Mouse (Mus musculus) midbrain, embryonic 12.5 days (tissue): ENCODE data around the gene Olfr1022. TPM values are rescaled to one million over a fixed set of nuclear protein-coding genes. Genes with fewer than 3 reads are reported as not detected.

Experiments used
- ATAC-seq: fragments of 200-750 bp; cut with Nextera tagmentation; 2 replicates; pipeline ENCODE4 v1.8.0; 2017; ENCODE audit warnings: low read depth, moderate TSS enrichment, moderate library complexity; ENCODE audit not compliant: low FRiP score
- H3K27ac ChIP-seq: fragments of 300-500 bp; sonication (generic); replicated peaks from 2 replicates; pipeline ENCODE4 v1.5.1; 2016; ENCODE audit warnings: mild to moderate bottlenecking
- H3K27me3 ChIP-seq: fragments of 300-500 bp; sonication (generic); 2 replicates; pipeline ENCODE4 v1.6.1; 2016; ENCODE audit warnings: mild to moderate bottlenecking
- H3K36me3 ChIP-seq: fragments of 300-500 bp; sonication (generic); 2 replicates; pipeline ENCODE4 v1.6.1; 2016
- H3K4me1 ChIP-seq: fragments of 300-500 bp; sonication (generic); 2 replicates; pipeline ENCODE4 v1.6.1; 2016
- H3K4me2 ChIP-seq: fragments of 300-500 bp; sonication (generic); replicated peaks from 2 replicates; pipeline ENCODE4 v1.6.1; 2016; ENCODE audit warnings: mild to moderate bottlenecking, moderate library complexity
- H3K4me3 ChIP-seq: fragments of 300-500 bp; sonication (generic); 2 replicates; pipeline ENCODE4 v1.5.1; 2016; ENCODE audit warnings: mild to moderate bottlenecking
- H3K9ac ChIP-seq: fragments of 300-500 bp; sonication (generic); replicated peaks from 2 replicates; pipeline ENCODE4 v1.6.1; 2016; ENCODE audit warnings: mild to moderate bottlenecking, moderate library complexity
- H3K9me3 ChIP-seq: fragments of 300-500 bp; sonication (generic); 2 replicates; pipeline ENCODE4 v1.6.1; 2016; ENCODE audit warnings: mild to moderate bottlenecking
- WGBS: fragments of 180-500 bp; shearing (Covaris S2); methylation state at CpG from one replicate; pipeline ENCODE4 v1.1.7; 2016; 5-methylcytosine and 5-hydroxymethylcytosine counted together
- polyA plus RNA-seq: library from polyadenylated mRNA; unstranded; fragments of >200 nt; fragmentation: Nextera tagmentation; extraction: Ambion mirVana; gene quantifications from 2 replicates; pipeline ENCODE4 v1.2.1, GENCODE M21; 2016

Olfr1022 gene
- polyA plus RNA-seq: not detected in 2 replicates

- Histone ChIP-seq H3K4me2 (no peak within 1 kb of the TSS), H3K27ac (no peak within 1 kb of the TSS), H3K9ac (no peak within 1 kb of the TSS), H3K9me3 (no peaks in the 10 kb centered on the region), H3K4me1 (no peaks in the 10 kb centered on the region), H3K36me3 (no peaks in the 10 kb centered on the region), H3K4me3 (no peak within 1 kb of the TSS), H3K27me3 (no peaks in the 10 kb centered on the region)
- no peak for ATAC-seq
- 58% methylated on average over 2 of the region's 2 CpGs for WGBS
Observed at GRCm38 (mm10) chr2:85868294-85868693, at the start of gene Olfr1022. Gene Olfr1022, plus strand, starts transcription at chr2:85868594.

GRCm38 (mm10) chr2:85845383-85845782, 23.0 kb upstream of the Olfr1022 start, which contains the start of gene Olfr1019:
Gene Olfr1019, minus strand, starts transcription at chr2:85845483.
- Histone ChIP-seq H3K9me3 (no peaks in the 10 kb centered on the region), H3K4me3 (no peak within 1 kb of the TSS), H3K9ac (no peak within 1 kb of the TSS), H3K4me2 (no peak within 1 kb of the TSS), H3K4me1 (no peaks in the 10 kb centered on the region), H3K27ac (no peak within 1 kb of the TSS), H3K36me3 (no peaks in the 10 kb centered on the region), H3K27me3 (no peaks in the 10 kb centered on the region)
- ATAC-seq: no peak

GRCm38 (mm10) chr2:85846730-85847129, 21.7 kb upstream of the Olfr1022 start, which contains the start of gene Olfr1020:
Gene Olfr1020, plus strand, starts transcription at chr2:85847030.
- H3K27ac ChIP-seq: no peak within 1 kb of the TSS
- H3K4me1 ChIP-seq: no peaks in the 10 kb centered on the region
- no peaks in the 10 kb centered on the region for H3K9me3 ChIP-seq
- no peak within 1 kb of the TSS for H3K4me3 ChIP-seq
- H3K4me2 ChIP-seq: no peak within 1 kb of the TSS
- WGBS: 88% methylated on average over 1 of the region's 1 CpGs
- H3K9ac ChIP-seq: no peak within 1 kb of the TSS
- ATAC-seq: no peak
- H3K27me3 ChIP-seq: no peaks in the 10 kb centered on the region
- H3K36me3 ChIP-seq: no peaks in the 10 kb centered on the region

GRCm38 (mm10) chr2:85885340-85885739, 16.9 kb downstream of the Olfr1022 start, which contains the start of gene Olfr1023:
Gene Olfr1023, plus strand, starts transcription at chr2:85885640.
- no peak for ATAC-seq
- Histone ChIP-seq H3K27ac (no peak within 1 kb of the TSS), H3K36me3 (no peaks in the 10 kb centered on the region), H3K4me3 (no peak within 1 kb of the TSS), H3K9ac (no peak within 1 kb of the TSS), H3K9me3 (no peaks in the 10 kb centered on the region), H3K27me3 (no peaks in the 10 kb centered on the region), H3K4me1 (no peaks in the 10 kb centered on the region), H3K4me2 (no peak within 1 kb of the TSS)
- 78% methylated on average over 2 of the region's 2 CpGs for WGBS

- no peaks in the 10 kb centered on the region for H3K36me3 ChIP-seq
- no peaks in the 10 kb centered on the region for H3K4me1 ChIP-seq
- no peak for ATAC-seq
- H3K4me2 ChIP-seq: no peak within 1 kb of the TSS
- no peak within 1 kb of the TSS for H3K9ac ChIP-seq
- H3K27ac ChIP-seq: no peak within 1 kb of the TSS
- 0 out of 2 replicates have a peak, but pooled peaks cover 5% of the 10 kb centered on the region for H3K9me3 ChIP-seq
- 86% methylated on average over 3 of the region's 3 CpGs for WGBS
- no peak within 1 kb of the TSS for H3K4me3 ChIP-seq
- H3K27me3 ChIP-seq: no peaks in the 10 kb centered on the region
Observed at GRCm38 (mm10) chr2:85904952-85905351, 36.6 kb downstream of the Olfr1022 start, which contains the start of gene Olfr1024. Gene Olfr1024, minus strand, starts transcription at chr2:85905052.

GRCm38 (mm10) chr2:85913197-85913596, 44.8 kb downstream of the Olfr1022 start:
- Histone ChIP-seq H3K4me3 (no peak overlapping the region), H3K4me1 (no peaks in the 10 kb centered on the region), H3K9ac (no peak overlapping the region), H3K27ac (no peak overlapping the region), H3K9me3 (no peaks in the 10 kb centered on the region), H3K4me2 (no peak overlapping the region), H3K36me3 (no peaks in the 10 kb centered on the region), H3K27me3 (no peaks in the 10 kb centered on the region)
- ATAC-seq: no peak

GRCm38 (mm10) chr2:85914893-85915292, 46.5 kb downstream of the Olfr1022 start, which contains the start of gene Olfr1025-ps1:
Gene Olfr1025-ps1, plus strand, starts transcription at chr2:85915193.
- Histone ChIP-seq H3K27me3 (no peaks in the 10 kb centered on the region), H3K9ac (no peak within 1 kb of the TSS), H3K4me1 (no peaks in the 10 kb centered on the region), H3K4me2 (no peak within 1 kb of the TSS), H3K4me3 (no peak within 1 kb of the TSS), H3K9me3 (no peaks in the 10 kb centered on the region), H3K27ac (no peak within 1 kb of the TSS), H3K36me3 (no peaks in the 10 kb centered on the region)
- 74% methylated on average over 1 of the region's 1 CpGs for WGBS
- no peak for ATAC-seq

Other genes with a start within 250 kb of the Olfr1022 start
- gene Olfr1002, start 217.9 kb upstream of the Olfr1022 start, polyA plus RNA-seq: not detected in 2 replicates
- gene Olfr154, start 204.1 kb upstream of the Olfr1022 start, polyA plus RNA-seq: not detected in 2 replicates
- gene Olfr1006, start 189.8 kb upstream of the Olfr1022 start, polyA plus RNA-seq: not detected in 2 replicates
- gene Olfr1008, start 179.2 kb upstream of the Olfr1022 start, polyA plus RNA-seq: not detected in 2 replicates
- gene Olfr1009, start 153.2 kb upstream of the Olfr1022 start, polyA plus RNA-seq: not detected in 2 replicates
- not detected in 2 replicates for gene Olfr1012, start 105.8 kb upstream of the Olfr1022 start, polyA plus RNA-seq
- gene Olfr1013, start 101.5 kb upstream of the Olfr1022 start, polyA plus RNA-seq: not detected in 2 replicates
- not detected in 2 replicates for gene Olfr1014, start 95.9 kb upstream of the Olfr1022 start, polyA plus RNA-seq
- gene Olfr1015, start 86.6 kb upstream of the Olfr1022 start, polyA plus RNA-seq: not detected in 2 replicates
- gene Olfr1016, start 66.0 kb upstream of the Olfr1022 start, polyA plus RNA-seq: not detected in 2 replicates
- not detected in 2 replicates for gene Olfr1018, start 50.1 kb upstream of the Olfr1022 start, polyA plus RNA-seq
- gene Olfr1019, start 23.1 kb upstream of the Olfr1022 start, polyA plus RNA-seq: not detected in 2 replicates
- gene Olfr1020, start 21.6 kb upstream of the Olfr1022 start, polyA plus RNA-seq: not detected in 2 replicates
- gene Olfr1023, start 17.0 kb downstream of the Olfr1022 start, polyA plus RNA-seq: not detected in 2 replicates
- gene Olfr1024, start 36.5 kb downstream of the Olfr1022 start, polyA plus RNA-seq: not detected in 2 replicates
- gene Olfr1025-ps1, start 46.6 kb downstream of the Olfr1022 start, polyA plus RNA-seq: not detected in 2 replicates
- gene Olfr1026, start 53.0 kb downstream of the Olfr1022 start, polyA plus RNA-seq: not detected in 2 replicates
- not detected in 2 replicates for gene Olfr1028, start 81.8 kb downstream of the Olfr1022 start, polyA plus RNA-seq
- not detected in 2 replicates for gene Olfr1029, start 105.3 kb downstream of the Olfr1022 start, polyA plus RNA-seq
- gene Olfr1030, start 110.7 kb downstream of the Olfr1022 start, polyA plus RNA-seq: not detected in 2 replicates
- not detected in 2 replicates for gene Olfr1031, start 121.7 kb downstream of the Olfr1022 start, polyA plus RNA-seq
- gene Olfr1032, start 136.9 kb downstream of the Olfr1022 start, polyA plus RNA-seq: not detected in 2 replicates
- gene Olfr1033, start 152.0 kb downstream of the Olfr1022 start, polyA plus RNA-seq: not detected in 2 replicates
- 0.05 TPM in 1 of 2 replicates, not detected in the other for gene Olfr1034, start 177.3 kb downstream of the Olfr1022 start, polyA plus RNA-seq
- gene Olfr1036, start 205.4 kb downstream of the Olfr1022 start, polyA plus RNA-seq: not detected in 2 replicates
- gene Olfr1037, start 218.8 kb downstream of the Olfr1022 start, polyA plus RNA-seq: not detected in 2 replicates